Mouse (Mus musculus) cerebellum, adult 2 months (tissue): ENCODE data around the gene Ksr1.

Source experiments
- CTCF ChIP-seq: fragments of 200-500 bp; IDR thresholded peaks from 2 replicates; pipeline ENCODE4 v1.5.1; 2011; ENCODE audit warnings: low read depth, mild to moderate bottlenecking, control low read depth, low read length, moderate library complexity, borderline replicate concordance; ENCODE audit not compliant: insufficient read depth
- POLR2A ChIP-seq: fragments of 200-500 bp; IDR thresholded peaks from 2 replicates; pipeline ENCODE4 v1.6.1; 2011; ENCODE audit warnings: low read length, control low read depth, borderline replicate concordance; ENCODE audit not compliant: insufficient read depth

DNA sequence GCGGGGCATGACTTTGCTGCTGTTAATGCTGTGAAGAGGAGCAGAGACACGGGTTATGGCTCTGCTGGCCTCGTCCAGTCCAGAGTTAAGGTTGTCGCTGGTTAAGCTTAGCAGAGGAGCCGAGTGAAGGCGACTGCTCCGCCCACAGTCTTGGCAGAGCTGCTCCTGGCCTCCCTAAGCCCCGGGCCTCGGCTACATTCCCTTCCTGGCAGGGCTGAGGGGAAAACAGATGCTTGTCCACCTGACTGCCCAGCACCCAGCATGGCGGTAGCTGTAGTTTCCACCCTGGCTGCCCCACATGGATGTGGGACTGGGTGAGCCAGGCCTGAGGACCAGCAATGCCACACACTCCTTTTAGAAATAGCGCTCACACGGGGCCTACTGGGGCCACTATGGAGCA lies 130.0 kb downstream of the Ksr1 start:
- TF ChIP-seq POLR2A (no peak), CTCF (no peak)
